Mouse (Mus musculus): Measurements from ENCODE around the gene Lgals9. TPM values are rescaled to one million over a fixed set of nuclear protein-coding genes. Genes with fewer than 3 reads are reported as not detected.

Lgals9 gene
- polyA plus RNA-seq, 1 experiment from 2014 or later, result 71.1 TPM

- H3K4me1 ChIP-seq (replicated peaks), result peaks cover 5% of the 10 kb centered on the region
- no peak overlapping the region for H3K9ac ChIP-seq
- H3K27me3 ChIP-seq (replicated peaks), result no peaks in the 10 kb centered on the region
- H3K4me2 ChIP-seq (replicated peaks), result no peak overlapping the region
- H3K27ac ChIP-seq, result no peak overlapping the region
- ATAC-seq, result no peak
- WGBS, result 79% methylated on average over 4 of the region's 4 CpGs
- H3K9me3 ChIP-seq, result no peaks in the 10 kb centered on the region
- H3K4me3 ChIP-seq (replicated peaks), result no peak overlapping the region
- H3K36me3 ChIP-seq, result no peaks in the 10 kb centered on the region
Measured at GRCm38 (mm10) chr11:78968121-78968520, 16.6 kb downstream of the Lgals9 start.

GRCm38 (mm10) chr11:78967371-78967770, 17.4 kb downstream of the Lgals9 start:
- Histone ChIP-seq H3K4me3 (replicated peaks) (no peak overlapping the region), H3K4me2 (replicated peaks) (no peak overlapping the region), H3K27ac (no peak overlapping the region), H3K9me3 (no peaks in the 10 kb centered on the region), H3K27me3 (replicated peaks) (no peaks in the 10 kb centered on the region), H3K4me1 (replicated peaks) (no peaks in the 10 kb centered on the region), H3K9ac (no peak overlapping the region), H3K36me3 (no peaks in the 10 kb centered on the region)
- 22% methylated on average over 4 of the region's 4 CpGs for WGBS
- ATAC-seq, result 0 out of 2 replicates have a peak, but pooled peaks have one; percentile 24

- no peaks in the 10 kb centered on the region for H3K9me3 ChIP-seq
- no peaks in the 10 kb centered on the region for H3K27me3 ChIP-seq (replicated peaks)
- H3K4me3 ChIP-seq (replicated peaks), result no peak overlapping the region
- H3K36me3 ChIP-seq, result no peaks in the 10 kb centered on the region
- no peak overlapping the region for H3K9ac ChIP-seq
- peak; percentile 32; the same call in 1 of the 2 replicates for ATAC-seq
- 55% methylated on average over 5 of the region's 5 CpGs for WGBS
- no peak overlapping the region for H3K4me2 ChIP-seq (replicated peaks)
- no peak overlapping the region for H3K27ac ChIP-seq
- no peaks in the 10 kb centered on the region for H3K4me1 ChIP-seq (replicated peaks)
Measured at GRCm38 (mm10) chr11:78961221-78961620, 23.5 kb downstream of the Lgals9 start.

GRCm38 (mm10) chr11:78959841-78960520, 24.8 kb downstream of the Lgals9 start:
- H3K9me3 ChIP-seq, result no peaks in the 10 kb centered on the region
- WGBS, result 58% methylated on average over 5 of the region's 5 CpGs
- H3K4me2 ChIP-seq (replicated peaks), result no peak overlapping the region
- H3K4me1 ChIP-seq (replicated peaks), result no peaks in the 10 kb centered on the region
- H3K36me3 ChIP-seq, result no peaks in the 10 kb centered on the region
- no peak overlapping the region for H3K9ac ChIP-seq
- H3K27me3 ChIP-seq (replicated peaks), result no peaks in the 10 kb centered on the region
- no peak overlapping the region for H3K27ac ChIP-seq
- no peak overlapping the region for H3K4me3 ChIP-seq (replicated peaks)
- no peak for ATAC-seq

- H3K9ac ChIP-seq, result no peak overlapping the region
- H3K36me3 ChIP-seq, result no peaks in the 10 kb centered on the region
- no peak overlapping the region for H3K27ac ChIP-seq
- no peaks in the 10 kb centered on the region for H3K4me1 ChIP-seq (replicated peaks)
- H3K27me3 ChIP-seq (replicated peaks), result no peaks in the 10 kb centered on the region
- no peak overlapping the region for H3K4me2 ChIP-seq (replicated peaks)
- H3K9me3 ChIP-seq, result no peaks in the 10 kb centered on the region
- no peak for ATAC-seq
- no peak overlapping the region for H3K4me3 ChIP-seq (replicated peaks)
- WGBS, result 71% methylated on average over 8 of the region's 8 CpGs
Measured at GRCm38 (mm10) chr11:78959367-78959766, 25.4 kb downstream of the Lgals9 start.

- no peak overlapping the region for H3K4me3 ChIP-seq (replicated peaks)
- H3K4me2 ChIP-seq (replicated peaks), result no peak overlapping the region
- peaks cover 3% of the 10 kb centered on the region; the same call in 1 of the 2 replicates for H3K4me1 ChIP-seq (replicated peaks)
- no peak overlapping the region for H3K27ac ChIP-seq
- H3K9me3 ChIP-seq, result no peaks in the 10 kb centered on the region
- no peak for ATAC-seq
- H3K27me3 ChIP-seq (replicated peaks), result peaks cover 7% of the 10 kb centered on the region
- no peak overlapping the region for H3K9ac ChIP-seq
- H3K36me3 ChIP-seq, result no peaks in the 10 kb centered on the region
- 8% methylated on average over 7 of the region's 7 CpGs for WGBS
Measured at GRCm38 (mm10) chr11:78956260-78956659, 28.5 kb downstream of the Lgals9 start.

GRCm38 (mm10) chr11:78952467-78952866, 32.3 kb downstream of the Lgals9 start:
- peak overlapping the region; percentile 46 for H3K4me2 ChIP-seq (replicated peaks)
- H3K9ac ChIP-seq, result no peak overlapping the region
- H3K36me3 ChIP-seq, result no peaks in the 10 kb centered on the region
- WGBS, result 8% methylated on average over 17 of the region's 17 CpGs
- H3K9me3 ChIP-seq, result no peaks in the 10 kb centered on the region
- no peak overlapping the region for H3K27ac ChIP-seq
- ATAC-seq, result no peak
- peaks cover 3% of the 10 kb centered on the region; the same call in 1 of the 2 replicates for H3K4me1 ChIP-seq (replicated peaks)
- H3K27me3 ChIP-seq (replicated peaks), result peaks cover 7% of the 10 kb centered on the region
- H3K4me3 ChIP-seq (replicated peaks), result no peak overlapping the region

GRCm38 (mm10) chr11:78950365-78950764, 34.4 kb downstream of the Lgals9 start:
- no peak for ATAC-seq

GRCm38 (mm10) chr11:78943083-78943482, 41.7 kb downstream of the Lgals9 start:
- WGBS, result 87% methylated on average over 1 of the region's 1 CpGs
- Histone ChIP-seq H3K4me3 (replicated peaks) (no peak overlapping the region), H3K4me2 (replicated peaks) (no peak overlapping the region), H3K9ac (no peak overlapping the region), H3K27me3 (replicated peaks) (no peaks in the 10 kb centered on the region), H3K36me3 (no peaks in the 10 kb centered on the region), H3K27ac (no peak overlapping the region), H3K9me3 (no peaks in the 10 kb centered on the region), H3K4me1 (replicated peaks) (no peaks in the 10 kb centered on the region)
- ATAC-seq, result no peak

More at GRCm38 (mm10) chr11:78950365-78950764, 34.4 kb downstream of the Lgals9 start:
- no peak overlapping the region for H3K27ac ChIP-seq
- no peak overlapping the region for H3K4me3 ChIP-seq (replicated peaks)
- no peaks in the 10 kb centered on the region for H3K9me3 ChIP-seq
- H3K4me1 ChIP-seq (replicated peaks), result peaks cover 3% of the 10 kb centered on the region; the same call in 1 of the 2 replicates
- 75% methylated on average over 8 of the region's 8 CpGs for WGBS
- no peak overlapping the region for H3K4me2 ChIP-seq (replicated peaks)
- no peaks in the 10 kb centered on the region for H3K36me3 ChIP-seq
- H3K9ac ChIP-seq, result no peak overlapping the region
- H3K27me3 ChIP-seq (replicated peaks), result peaks cover 7% of the 10 kb centered on the region

- 82% methylated on average over 6 of the region's 6 CpGs for WGBS
- H3K4me2 ChIP-seq (replicated peaks), result no peak overlapping the region
- H3K9me3 ChIP-seq, result no peaks in the 10 kb centered on the region
- H3K27me3 ChIP-seq (replicated peaks), result no peaks in the 10 kb centered on the region
- H3K4me1 ChIP-seq (replicated peaks), result no peaks in the 10 kb centered on the region
- no peak overlapping the region for H3K9ac ChIP-seq
- H3K4me3 ChIP-seq (replicated peaks), result no peak overlapping the region
- H3K27ac ChIP-seq, result no peak overlapping the region
- ATAC-seq, result no peak
- no peaks in the 10 kb centered on the region for H3K36me3 ChIP-seq
Measured at GRCm38 (mm10) chr11:78935178-78935577, 49.6 kb downstream of the Lgals9 start.

GRCm38 (mm10) chr11:78934727-78935126, 50.0 kb downstream of the Lgals9 start:
- no peaks in the 10 kb centered on the region for H3K4me1 ChIP-seq (replicated peaks)
- H3K9me3 ChIP-seq, result no peaks in the 10 kb centered on the region
- H3K27me3 ChIP-seq (replicated peaks), result no peaks in the 10 kb centered on the region
- H3K36me3 ChIP-seq, result no peaks in the 10 kb centered on the region
- H3K27ac ChIP-seq, result no peak overlapping the region
- H3K9ac ChIP-seq, result no peak overlapping the region
- no peak overlapping the region for H3K4me3 ChIP-seq (replicated peaks)
- no peak overlapping the region for H3K4me2 ChIP-seq (replicated peaks)
- 77% methylated on average over 4 of the region's 4 CpGs for WGBS
- ATAC-seq, result no peak

- Histone ChIP-seq H3K4me2 (replicated peaks) (no peak overlapping the region), H3K36me3 (no peaks in the 10 kb centered on the region), H3K4me3 (replicated peaks) (no peak overlapping the region), H3K4me1 (replicated peaks) (no peaks in the 10 kb centered on the region), H3K9ac (no peak overlapping the region), H3K27ac (no peak overlapping the region), H3K27me3 (replicated peaks) (no peaks in the 10 kb centered on the region), H3K9me3 (no peaks in the 10 kb centered on the region)
- no peak for ATAC-seq
- 77% methylated on average over 7 of the region's 7 CpGs for WGBS
Measured at GRCm38 (mm10) chr11:78934307-78934706, 50.4 kb downstream of the Lgals9 start.

GRCm38 (mm10) chr11:78929345-78929744, 55.4 kb downstream of the Lgals9 start:
- no peak overlapping the region for H3K27ac ChIP-seq
- peaks cover 20% of the 10 kb centered on the region for H3K27me3 ChIP-seq (replicated peaks)
- no peaks in the 10 kb centered on the region for H3K9me3 ChIP-seq
- no peak overlapping the region for H3K9ac ChIP-seq
- no peaks in the 10 kb centered on the region for H3K36me3 ChIP-seq
- ATAC-seq, result no peak
- H3K4me3 ChIP-seq (replicated peaks), result no peak overlapping the region
- H3K4me1 ChIP-seq (replicated peaks), result peaks cover 8% of the 10 kb centered on the region; the same call in 1 of the 2 replicates
- WGBS, result 53% methylated on average over 5 of the region's 5 CpGs
- no peak overlapping the region for H3K4me2 ChIP-seq (replicated peaks)

All from intestine, embryonic 15.5 days (tissue).